Mouse (Mus musculus): ENCODE data around the gene Gm11492.

The Gm11492 gene

GRCm38 (mm10) chr11:87578963-87579601 lies 12.6 kb downstream of the Gm11492 start:
- peak; percentile 11; the same call in 1 of the 2 replicates for ATAC-seq (ENCODE audit: low TSS enrichment)

- ATAC-seq (ENCODE audit: low TSS enrichment): no peak
Measured at GRCm38 (mm10) chr11:87579713-87580112, 13.3 kb downstream of the Gm11492 start.

- ATAC-seq (ENCODE audit: low TSS enrichment): no peak
Measured at GRCm38 (mm10) chr11:87580543-87581085, 14.2 kb downstream of the Gm11492 start.

- no peak for ATAC-seq (ENCODE audit: low TSS enrichment)
Measured at GRCm38 (mm10) chr11:87581161-87581865, 14.9 kb downstream of the Gm11492 start.

- ATAC-seq (ENCODE audit: low TSS enrichment): 0 out of 2 replicates have a peak, but pooled peaks have one; percentile 2
Measured at GRCm38 (mm10) chr11:87581933-87582710, 15.7 kb downstream of the Gm11492 start.

- no peak for ATAC-seq (ENCODE audit: low TSS enrichment)
Measured at GRCm38 (mm10) chr11:87583291-87584034, 17.0 kb downstream of the Gm11492 start.

- no peak for ATAC-seq (ENCODE audit: low TSS enrichment)
Measured at GRCm38 (mm10) chr11:87584711-87585505, 18.5 kb downstream of the Gm11492 start.

- ATAC-seq (ENCODE audit: low TSS enrichment): no peak
Measured at GRCm38 (mm10) chr11:87587211-87587874, 20.9 kb downstream of the Gm11492 start.

- no peak for ATAC-seq (ENCODE audit: low TSS enrichment)
Measured at GRCm38 (mm10) chr11:87589605-87590004, 23.2 kb downstream of the Gm11492 start.

- no peak for ATAC-seq (ENCODE audit: low TSS enrichment)
Measured at GRCm38 (mm10) chr11:87590841-87591525, 24.5 kb downstream of the Gm11492 start.

GRCm38 (mm10) chr11:87591526-87592353 lies 25.3 kb downstream of the Gm11492 start, which contains the start of gene Mtmr4:
Gene Mtmr4, plus strand, starts transcription at chr11:87592162.
- ATAC-seq (ENCODE audit: low TSS enrichment): peak; percentile 84

GRCm38 (mm10) chr11:87592354-87592695 lies 25.9 kb downstream of the Gm11492 start:
- ATAC-seq (ENCODE audit: low TSS enrichment): peak; percentile 1

- no peak for ATAC-seq (ENCODE audit: low TSS enrichment)
Measured at GRCm38 (mm10) chr11:87592713-87593598, 26.5 kb downstream of the Gm11492 start.

- peak; percentile 58 for ATAC-seq (ENCODE audit: low TSS enrichment)
Measured at GRCm38 (mm10) chr11:87595327-87595841, 28.9 kb downstream of the Gm11492 start.

- no peak for ATAC-seq (ENCODE audit: low TSS enrichment)
Measured at GRCm38 (mm10) chr11:87595976-87596375, 29.5 kb downstream of the Gm11492 start.

GRCm38 (mm10) chr11:87596492-87596891 lies 30.0 kb downstream of the Gm11492 start:
- ATAC-seq (ENCODE audit: low TSS enrichment): no peak

- no peak for ATAC-seq (ENCODE audit: low TSS enrichment)
Measured at GRCm38 (mm10) chr11:87597061-87597460, 30.6 kb downstream of the Gm11492 start.
